Mouse (Mus musculus): ENCODE measurements at regions not wholly inside any gene's neighbourhood (a gene's known extent, or its start where the extent isn't known, plus 50 kb on each side); places are given as distances from the start of the nearest gene placed in this dataset.
A peak's percentile ranks its signal among the peaks of the same experiment; 100 is the strongest.

DNA sequence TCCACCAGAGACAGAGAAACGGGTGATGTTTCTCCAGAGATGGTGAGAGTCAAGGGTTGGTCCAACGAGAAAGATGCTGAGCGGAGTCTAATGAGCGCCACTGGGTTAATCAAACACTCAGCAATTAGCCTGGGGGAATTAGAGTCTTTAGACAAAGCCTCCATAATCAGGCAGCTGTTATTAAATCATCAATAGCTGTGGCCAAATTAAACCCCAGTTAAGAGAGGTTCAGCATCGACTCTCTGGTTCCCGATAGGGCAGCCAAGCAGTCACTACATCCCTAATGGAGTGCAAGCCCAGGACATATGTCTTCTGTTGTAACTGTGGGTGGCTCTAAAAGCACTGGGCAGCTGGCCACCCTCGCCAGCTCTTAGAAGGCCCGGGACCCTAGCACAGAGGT, 216.9 kb downstream of the Cryba4 start:
- DNase-seq, result no peak

DNA sequence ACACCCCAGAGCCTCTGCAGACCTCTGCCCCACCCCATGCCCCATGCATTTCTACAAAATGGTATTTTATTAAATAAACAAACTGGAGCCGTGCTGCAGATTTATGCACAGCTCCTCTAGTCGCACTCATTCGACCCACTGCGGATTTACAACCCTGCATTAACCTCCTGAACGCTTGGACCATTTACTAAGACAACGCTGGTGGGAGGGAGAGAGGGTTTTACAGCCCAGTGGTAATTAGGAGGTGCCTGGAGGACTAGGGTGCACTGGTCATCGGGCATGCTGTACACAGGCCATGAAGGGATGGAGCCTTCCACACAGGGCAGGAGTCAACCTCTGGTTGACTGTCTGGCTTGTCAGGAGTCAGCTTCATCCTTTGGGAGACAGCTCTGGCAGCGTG, 215.2 kb downstream of the Cryba4 start:
- DNase-seq, result no peak

DNA sequence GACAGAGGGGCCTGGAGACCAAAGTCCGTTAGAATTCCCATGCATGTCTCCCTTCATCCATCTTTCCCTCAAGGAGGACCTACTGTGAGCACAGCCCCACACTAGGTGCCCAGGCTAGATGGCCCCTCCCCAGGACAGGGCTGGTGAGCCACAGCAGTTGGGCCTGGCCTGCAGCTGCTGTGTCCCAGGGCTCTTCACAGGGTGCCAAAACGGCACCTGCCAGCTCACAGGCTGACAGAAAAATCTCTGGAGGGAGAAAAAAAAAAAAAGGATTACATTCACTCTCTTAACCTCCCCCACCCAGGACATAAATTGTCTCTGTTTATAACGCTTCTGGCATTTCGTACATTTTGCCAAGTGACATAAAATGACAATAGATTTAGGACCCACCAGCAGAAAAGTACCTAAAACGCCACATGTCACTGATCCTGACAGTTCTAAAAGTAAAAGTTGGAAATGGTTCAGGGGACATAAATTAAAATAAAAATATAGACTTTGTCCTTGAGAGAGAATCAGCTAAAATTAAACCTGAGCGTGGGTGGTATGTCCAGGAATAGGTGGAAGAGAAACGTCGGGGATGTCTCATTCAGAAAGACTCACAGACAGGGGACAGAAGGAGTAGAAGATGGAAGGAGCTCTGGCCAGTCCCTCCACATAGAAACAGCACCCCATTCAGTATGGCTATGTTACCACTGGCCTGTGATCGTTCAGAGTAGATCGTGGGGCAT, 212.5 kb downstream of the Cryba4 start:
- no peak for DNase-seq

DNA sequence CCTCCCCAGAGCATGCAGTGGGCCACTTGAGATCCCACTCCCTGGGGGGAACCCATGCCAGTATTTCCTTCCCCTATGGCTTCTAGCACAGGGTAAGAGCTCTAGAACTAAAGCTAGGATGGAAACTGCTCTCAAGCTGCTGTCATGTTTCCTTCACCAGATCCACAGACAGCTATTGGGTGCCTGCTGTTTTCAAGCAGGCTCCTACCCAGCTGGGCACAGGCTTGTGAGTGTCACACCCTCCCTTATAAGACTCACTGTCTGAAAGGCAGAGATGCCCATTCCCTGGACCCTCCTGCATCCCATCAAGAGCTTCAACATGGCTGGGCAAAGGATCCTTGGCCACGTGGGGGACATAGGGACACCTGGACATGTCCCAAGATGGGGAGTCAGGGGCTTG, 211.6 kb downstream of the Cryba4 start:
- no peak for DNase-seq

DNA sequence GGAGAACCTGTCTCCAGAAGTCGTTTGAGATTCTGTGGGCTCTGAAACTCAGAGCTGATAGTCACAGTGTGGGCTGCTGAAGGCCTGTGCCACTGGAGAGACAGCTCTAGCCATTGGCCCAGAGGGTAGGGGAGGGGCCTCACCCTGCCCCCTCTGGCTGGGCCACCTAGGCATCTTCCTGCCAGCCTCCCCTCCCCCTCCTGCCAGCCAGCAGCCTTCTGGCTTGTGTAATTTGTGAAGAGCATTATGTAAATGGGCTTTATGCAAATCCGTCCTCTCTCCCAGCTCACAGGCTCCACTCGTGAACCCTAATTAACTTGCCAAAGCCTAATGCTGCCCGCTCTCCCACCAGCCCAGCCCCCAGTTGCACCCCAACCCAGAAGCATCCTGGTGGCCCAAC, 211.0 kb downstream of the Cryba4 start:
- no peak for DNase-seq

DNA sequence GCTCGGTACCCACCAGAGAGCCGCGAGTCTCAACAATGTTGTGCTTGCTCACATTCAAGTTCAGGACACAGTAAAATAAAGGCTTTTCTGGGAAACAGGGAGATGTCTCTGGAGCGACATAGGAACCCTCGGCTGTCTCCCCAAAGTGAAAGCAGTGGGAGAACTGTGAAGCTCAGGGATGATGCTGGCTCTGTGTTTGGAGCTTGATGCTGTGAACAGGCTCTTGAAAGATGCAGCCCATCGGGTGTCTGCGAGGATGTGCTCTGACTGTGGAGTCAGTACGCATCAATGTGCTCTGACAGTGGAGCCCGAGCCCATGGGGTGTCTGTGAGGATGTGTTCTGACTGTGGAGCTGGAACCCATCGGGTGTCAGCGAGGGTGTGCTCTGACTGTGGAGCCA, 210.1 kb downstream of the Cryba4 start:
- no peak for DNase-seq

DNA sequence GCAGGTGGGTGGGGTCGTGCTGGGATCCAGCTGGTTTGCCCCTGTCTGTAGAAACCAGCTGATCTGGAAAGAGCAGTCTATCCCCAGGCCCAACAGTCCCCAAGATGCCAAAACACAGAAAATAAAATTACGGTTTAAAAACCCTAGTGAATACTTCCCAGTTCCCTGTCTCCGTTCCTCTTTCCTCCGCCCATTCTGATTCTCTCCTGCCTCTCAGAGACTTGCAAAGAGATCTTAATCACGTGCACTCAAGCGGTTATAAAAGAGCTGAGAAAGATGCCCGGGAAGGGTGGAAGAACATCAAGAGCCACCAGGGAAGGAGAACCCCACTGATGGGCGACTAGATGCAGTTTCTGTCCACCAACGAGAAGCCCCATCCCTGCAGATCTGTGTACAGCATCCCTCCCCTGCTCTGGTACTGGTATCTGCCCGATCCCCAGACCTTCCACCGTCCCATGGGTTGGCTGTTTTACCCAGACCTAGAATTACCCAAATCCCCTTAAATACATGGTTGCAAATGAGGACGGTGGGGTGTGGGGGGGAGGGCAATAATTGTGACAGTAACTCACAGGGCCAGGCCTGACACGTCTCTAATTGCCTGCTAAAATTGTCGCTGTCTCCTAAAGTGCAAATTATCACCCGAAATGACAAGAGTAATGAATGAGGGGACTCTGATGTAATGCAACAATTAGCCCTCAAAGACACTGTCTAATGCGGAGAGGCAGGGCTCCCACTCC, 202.1 kb downstream of the Cryba4 start:
- no peak for DNase-seq

DNA sequence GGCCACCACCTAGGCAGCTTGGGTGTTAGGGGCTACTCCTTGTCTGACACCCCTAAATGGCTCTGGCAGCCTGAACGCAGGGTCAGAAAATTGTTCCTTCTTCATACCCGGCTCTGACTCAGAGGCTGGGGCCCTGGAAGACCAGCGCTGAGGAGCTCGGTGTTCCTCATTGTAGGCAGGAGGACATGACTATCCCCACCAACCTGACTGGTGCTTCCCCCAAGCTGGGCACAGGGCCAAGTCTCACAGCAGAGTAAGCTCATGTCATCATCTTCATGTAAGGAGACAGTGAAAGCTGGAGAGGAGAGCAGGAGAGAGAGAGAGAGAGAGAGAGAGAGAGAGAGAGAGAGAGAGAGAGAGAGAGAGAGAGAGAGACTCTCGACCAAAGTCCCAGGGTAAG, 201.4 kb downstream of the Cryba4 start:
- DNase-seq, result peak; percentile 16

DNA sequence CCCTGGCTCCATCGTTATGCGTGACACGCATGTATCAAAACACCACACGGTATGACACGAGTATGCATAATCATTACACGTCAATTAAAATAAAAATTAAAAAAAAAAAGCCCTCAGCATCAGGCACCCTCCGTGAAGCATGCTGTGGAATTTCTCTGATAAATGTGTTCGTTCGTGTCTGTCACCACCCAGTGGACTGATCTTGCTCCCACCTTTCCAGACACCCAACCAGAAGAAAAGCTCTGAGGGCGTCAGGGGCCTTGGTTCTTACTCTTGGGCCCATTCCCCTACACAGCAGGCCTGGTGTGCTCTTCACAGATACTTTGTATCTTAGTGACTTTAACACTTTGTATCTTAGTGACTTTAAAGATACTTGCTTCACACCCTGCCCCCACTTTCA, 200.5 kb downstream of the Cryba4 start:
- no peak for DNase-seq

DNA sequence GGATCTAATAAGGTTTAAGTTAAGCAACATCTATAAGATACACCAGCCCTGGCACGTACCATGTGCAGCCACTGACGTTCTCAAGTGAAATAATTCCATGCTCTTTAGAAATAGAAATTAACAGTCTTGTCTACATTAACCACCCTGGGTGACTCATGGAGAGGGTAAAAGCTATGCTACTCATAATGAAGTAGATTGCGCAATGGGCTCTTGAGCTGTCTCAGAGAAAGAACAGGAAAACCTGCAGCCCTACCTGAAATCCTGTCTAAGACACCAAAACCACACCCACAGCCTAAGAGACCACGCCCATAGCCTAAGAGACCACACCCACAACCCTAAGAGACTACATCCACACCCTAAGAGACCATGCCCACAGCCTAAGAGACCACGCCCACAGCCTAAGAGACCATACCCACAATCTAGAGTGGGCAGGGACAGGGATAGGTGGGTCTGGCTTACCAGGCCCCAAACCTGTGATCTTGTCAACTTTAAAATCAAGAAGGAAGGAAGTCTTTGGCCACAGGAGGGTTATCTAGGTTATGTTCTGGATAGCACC, 198.6 kb downstream of the Cryba4 start:
- no peak for DNase-seq

DNA sequence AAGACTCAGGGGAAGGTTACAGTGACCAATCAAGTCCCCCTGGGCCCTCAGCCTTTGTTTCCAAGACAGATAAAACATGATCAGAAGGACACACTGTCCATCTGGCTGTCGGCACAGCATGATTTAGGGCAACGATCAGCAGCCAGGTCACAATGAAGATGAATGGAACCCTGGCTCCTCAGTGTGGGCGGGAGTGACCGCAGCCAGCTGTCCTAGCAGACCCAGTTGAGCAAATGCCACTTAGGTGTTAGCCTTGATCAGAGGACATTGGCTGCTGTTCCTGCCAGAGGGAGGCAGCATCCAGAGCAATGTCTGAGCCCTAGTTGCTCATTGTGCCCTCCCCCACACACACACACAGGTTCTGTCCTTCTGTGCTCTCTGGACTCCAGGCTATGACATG, 197.3 kb downstream of the Cryba4 start:
- DNase-seq, result no peak

DNA sequence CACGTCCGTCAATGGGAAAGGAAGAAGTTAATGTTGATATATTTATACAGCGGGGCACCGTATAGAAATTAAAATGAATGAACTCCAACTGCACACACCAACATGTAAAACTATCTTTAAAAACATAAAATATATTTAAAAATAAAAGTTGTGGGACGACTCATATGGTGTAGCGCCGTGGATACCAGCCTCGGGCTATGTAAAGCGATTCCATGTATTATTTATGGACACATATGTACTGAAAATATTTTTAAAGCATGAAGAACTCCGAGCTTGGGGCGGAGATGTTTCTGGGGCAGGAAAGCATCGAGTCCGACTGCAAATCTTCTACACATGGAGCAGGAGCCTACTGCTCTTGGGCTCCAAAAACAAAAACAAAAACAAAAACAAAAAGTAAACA, 182.4 kb downstream of the Cryba4 start:
- DNase-seq, result no peak

DNA sequence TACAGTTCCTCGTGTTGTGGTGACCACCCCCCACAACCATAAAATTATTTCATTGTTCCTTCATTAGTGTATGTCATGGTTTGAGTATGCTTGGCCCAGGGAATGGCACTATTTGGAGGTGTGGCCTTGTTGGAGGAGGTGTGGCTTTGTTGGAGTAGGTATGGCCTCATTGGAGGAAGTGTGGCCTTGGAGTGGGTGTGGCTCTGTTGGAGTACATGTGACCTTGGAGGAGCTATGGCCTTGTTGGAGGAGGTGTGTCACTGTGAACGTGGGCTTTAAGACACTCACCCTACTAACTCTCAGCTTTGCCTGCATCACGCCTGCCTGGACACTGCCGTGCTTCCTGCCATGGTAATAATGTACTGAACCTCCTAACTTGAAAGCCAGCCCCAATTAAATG, 179.9 kb downstream of the Cryba4 start:
- DNase-seq, result no peak

DNA sequence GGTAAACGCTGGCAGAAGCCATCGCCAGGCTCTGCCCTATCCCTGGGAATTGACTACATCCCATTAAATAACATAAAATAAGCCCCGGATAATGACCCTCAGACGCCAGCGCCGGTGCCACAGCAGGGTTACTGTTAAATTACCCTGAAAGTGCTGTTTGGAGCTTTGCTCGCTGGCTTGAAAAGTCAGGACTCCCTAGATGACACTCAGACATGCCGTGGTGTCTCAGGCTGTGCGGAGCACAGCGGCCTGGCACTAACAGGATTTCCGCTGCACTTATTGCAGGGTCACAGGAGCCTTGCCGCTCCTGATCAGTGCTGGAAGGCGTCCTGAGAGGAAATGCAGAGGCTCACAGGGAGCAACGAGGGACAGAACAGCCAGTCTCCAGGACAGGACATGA, 175.2 kb downstream of the Cryba4 start:
- no peak for DNase-seq

DNA sequence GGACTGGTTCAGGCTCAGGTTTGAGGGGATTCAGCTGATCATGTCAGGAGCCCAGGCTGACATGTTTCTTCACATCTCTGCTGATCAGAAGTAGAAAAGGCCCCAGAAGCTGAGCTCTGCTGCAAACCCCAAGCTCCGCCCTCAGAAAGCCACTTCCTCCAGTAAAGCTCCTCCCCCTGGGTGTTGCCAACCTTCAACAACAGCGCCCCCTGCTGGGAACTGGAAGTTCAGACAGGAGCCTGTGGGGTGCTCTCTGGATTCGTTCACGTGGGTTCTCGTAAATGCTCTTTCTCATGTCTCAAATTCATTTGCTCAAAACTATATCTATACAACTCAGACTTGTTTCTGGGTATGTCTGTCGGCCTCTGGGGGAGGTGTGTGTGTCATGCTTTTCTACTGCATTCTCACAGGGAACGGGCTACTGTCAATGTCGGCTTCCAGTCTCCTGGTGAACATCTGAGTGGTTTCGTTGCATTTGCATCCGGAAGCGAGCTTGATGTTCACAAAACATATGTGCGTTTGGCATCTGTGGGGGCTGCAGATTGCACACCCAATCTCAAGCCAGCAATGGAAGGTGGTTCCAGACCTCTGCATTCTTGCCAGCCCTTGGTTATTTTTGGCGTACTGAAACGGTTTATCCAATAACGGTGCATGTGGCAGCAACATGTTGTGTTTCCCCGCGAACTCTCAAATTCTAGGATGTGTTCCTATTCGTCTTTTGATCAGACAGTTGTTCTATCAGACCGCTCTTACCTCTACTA, 174.3 kb downstream of the Cryba4 start:
- DNase-seq, result peak; percentile 28

DNA sequence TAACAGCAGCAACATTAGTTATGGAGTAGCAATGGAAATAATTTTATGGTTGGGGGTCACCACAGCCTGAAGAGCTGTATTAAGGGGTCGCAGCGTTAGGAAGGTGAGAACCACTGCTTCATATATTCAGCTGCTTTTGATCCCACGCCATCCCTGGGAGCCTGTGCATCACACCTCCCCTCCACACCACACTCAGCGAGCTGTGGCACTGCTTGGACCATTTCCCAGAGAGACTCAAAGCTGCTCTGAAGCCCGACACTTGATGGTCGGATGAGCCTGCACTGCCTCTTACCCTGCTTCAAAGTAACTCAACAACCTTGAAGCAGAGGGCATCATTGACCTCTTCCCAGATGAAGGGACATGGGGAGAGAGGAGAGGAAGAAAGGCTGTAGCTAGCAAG, 171.3 kb downstream of the Cryba4 start:
- no peak for DNase-seq

DNA sequence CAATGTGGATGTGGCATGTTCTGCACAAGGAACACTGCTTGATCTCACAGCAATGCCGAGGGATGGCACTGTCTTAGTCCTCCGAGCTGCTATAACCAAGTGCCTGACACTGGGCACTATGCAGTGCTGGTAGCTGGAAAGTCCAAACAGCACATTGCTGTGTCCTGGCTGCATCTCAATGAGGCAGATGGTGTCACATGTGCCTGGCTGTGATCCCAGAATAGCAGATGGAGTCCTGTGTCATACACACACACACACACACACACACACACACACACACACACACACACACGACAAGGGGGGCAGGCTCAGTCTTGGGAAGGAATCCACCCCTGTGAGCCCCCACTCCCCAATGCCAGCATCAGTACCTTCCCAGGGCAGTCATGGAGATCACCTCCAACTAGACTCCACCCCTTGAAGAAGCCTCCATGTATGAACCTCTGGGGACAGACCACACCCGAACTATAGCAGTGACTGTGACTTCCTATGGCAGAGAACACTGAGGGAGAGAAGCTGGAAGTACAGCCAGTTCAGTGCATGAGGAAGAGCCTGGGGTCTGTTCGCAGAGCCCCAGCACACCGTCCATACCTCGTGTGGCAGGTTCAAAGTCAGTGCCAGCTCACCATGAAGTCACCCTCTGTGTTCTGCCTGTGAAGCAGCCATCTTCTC, 160.3 kb downstream of the Cryba4 start:
- no peak for DNase-seq

DNA sequence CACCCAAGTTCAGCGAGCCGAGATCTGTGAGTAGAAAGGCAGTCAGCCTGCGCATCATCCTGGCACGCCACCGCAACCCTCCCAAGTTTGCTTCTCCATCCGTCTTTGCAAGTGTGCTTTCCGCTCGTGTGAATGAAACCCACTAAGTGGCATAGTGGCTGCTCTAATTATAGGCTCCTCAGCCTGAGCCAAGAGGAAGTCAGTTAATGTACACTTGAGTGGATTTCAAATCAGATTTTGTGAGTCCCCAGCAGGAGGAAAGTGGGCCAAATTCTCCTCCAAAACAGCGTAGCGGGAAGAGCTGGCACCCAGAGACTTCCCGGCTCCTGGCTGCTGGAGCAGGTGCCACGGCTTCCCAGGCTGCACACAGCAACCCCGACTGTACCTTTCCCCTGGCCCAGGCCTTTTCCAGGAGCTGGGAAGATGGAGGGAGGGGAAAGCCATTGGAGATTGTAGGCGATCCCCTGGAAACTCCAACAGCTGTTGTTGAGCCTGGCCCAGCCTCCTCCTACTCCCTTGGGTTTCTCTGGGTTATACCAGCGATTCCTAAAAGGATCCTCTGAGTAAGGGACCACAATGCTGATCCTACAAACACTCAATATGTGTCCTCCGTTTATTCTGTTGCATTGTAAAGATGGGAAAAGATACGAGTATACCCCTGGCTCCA, 158.3 kb downstream of the Cryba4 start:
- no peak for DNase-seq

DNA sequence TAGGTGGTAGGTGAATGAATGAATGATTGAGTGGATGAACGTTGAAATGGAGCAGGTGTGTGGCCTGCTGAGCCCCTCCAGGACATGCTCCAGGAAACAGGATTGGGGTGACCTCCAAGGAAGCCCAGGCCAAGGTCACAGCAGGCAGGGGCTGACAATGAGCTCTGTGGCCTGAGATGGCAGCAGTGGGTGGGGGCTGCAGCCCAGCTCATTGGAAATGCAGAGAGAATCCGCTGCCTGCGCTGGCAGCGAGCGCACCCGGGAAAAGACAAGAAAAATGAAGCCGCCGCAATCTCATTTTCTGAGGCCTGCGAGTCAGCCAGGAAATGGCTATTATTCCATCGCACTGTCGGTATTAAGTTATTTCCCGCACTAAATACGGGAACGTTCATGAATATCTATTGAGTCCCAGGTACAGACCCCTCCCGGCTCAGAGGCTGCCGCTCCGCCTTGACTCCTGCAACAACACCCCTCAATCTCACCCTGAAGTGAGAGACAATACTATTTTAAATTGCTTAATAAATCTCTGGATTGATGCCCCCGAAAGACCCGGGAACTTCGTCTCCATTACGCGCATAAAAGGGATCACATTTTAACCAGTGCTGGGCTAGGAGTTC, 153.7 kb downstream of the Cryba4 start:
- DNase-seq, result no peak

DNA sequence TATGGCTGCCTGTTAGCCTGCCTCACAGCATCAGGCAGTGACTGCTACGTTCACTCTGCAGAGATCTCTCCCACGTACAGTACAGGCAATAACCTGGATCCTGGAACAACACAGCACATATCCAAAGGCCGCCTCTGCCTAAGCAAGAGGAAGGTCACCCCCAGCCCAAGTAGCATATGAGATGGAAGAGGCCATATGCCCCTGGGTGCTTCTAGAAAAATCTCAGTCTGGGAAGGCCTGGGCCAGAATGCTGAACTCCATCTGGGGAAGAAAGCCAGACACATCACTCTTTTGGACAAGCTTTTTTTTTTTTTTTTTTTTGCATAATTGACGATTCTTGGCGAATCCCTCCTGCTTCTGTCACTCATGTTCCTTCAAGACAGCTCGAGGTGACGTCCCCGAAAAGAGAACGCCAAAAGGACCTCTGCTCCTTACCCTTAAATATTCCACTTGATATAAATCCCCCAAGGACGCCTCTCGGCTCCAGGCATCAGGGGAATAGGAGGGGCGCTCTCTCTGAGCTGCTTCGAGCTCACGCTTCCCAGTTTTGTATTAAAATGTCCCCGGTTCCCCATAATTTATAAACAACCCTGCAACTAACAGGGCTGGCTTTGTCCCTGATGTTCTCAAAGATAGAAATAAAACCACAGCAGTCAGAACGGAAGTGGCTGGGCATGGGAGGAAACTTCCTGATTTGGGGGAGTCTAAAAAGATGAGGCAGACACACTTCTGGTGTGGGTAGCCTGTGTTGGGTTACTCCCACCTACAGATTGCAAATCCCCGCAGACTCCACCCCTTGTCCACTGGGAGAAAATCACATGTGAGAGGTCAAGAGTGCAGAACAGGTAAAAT, 150.4 kb downstream of the Cryba4 start:
- DNase-seq, result no peak
